Mouse (Mus musculus) intestine, embryonic 16.5 days (tissue): ENCODE data around the gene Larp6. TPM values are rescaled to one million over a fixed set of nuclear protein-coding genes. Genes with fewer than 3 reads are reported as not detected.

Source experiments
- ATAC-seq: fragments of 200-750 bp; cut with Nextera tagmentation; 2 replicates; pipeline ENCODE4 v1.8.0; 2017; ENCODE audit warnings: moderate TSS enrichment, moderate library complexity
- H3K27ac ChIP-seq: fragments of 300-500 bp; sonication (generic); 2 replicates; pipeline ENCODE4 v1.5.1; 2014; ENCODE audit warnings: mild to moderate bottlenecking, low read length
- H3K27me3 ChIP-seq: fragments of 300-500 bp; sonication (generic); replicated peaks from 2 replicates; pipeline ENCODE4 v1.6.1; 2014; ENCODE audit warnings: low read length, control low read depth, mixed read lengths; ENCODE audit not compliant: control insufficient read depth, insufficient read depth
- H3K36me3 ChIP-seq: fragments of 300-500 bp; sonication (generic); 2 replicates; pipeline ENCODE4 v1.6.1; 2014; ENCODE audit warnings: low read length, control low read depth; ENCODE audit not compliant: control insufficient read depth, insufficient read depth
- H3K4me1 ChIP-seq: fragments of 300-500 bp; sonication (generic); 2 replicates; pipeline ENCODE4 v1.6.1; 2014; ENCODE audit warnings: low read length, control low read depth, mixed read lengths; ENCODE audit not compliant: control insufficient read depth, insufficient read depth
- H3K4me2 ChIP-seq: fragments of 300-500 bp; sonication (generic); 2 replicates; pipeline ENCODE4 v1.6.1; 2014; ENCODE audit warnings: low read depth, low read length, control low read depth
- H3K4me3 ChIP-seq: fragments of 300-500 bp; sonication (generic); 2 replicates; pipeline ENCODE4 v1.5.1; 2014; ENCODE audit warnings: mild to moderate bottlenecking, low read length
- H3K9ac ChIP-seq: fragments of 300-500 bp; sonication (generic); 2 replicates; pipeline ENCODE4 v1.6.1; 2014; ENCODE audit warnings: low read depth, low read length
- H3K9me3 ChIP-seq: fragments of 300-500 bp; sonication (generic); 2 replicates; pipeline ENCODE4 v1.6.1; 2016; ENCODE audit warnings: low read length, control low read depth; ENCODE audit not compliant: control insufficient read depth
- WGBS: fragments of 180-500 bp; shearing (Covaris S2); extraction: QIAGEN DNeasy Blood & Tissue Kit; methylation state at CpG from one replicate; pipeline ENCODE4 v1.1.7; 2014; 5-methylcytosine and 5-hydroxymethylcytosine counted together
- polyA plus RNA-seq: library from polyadenylated mRNA; unstranded; fragments of >200 nt; fragmentation: Nextera tagmentation; extraction: Ambion mirVana; gene quantifications from 2 replicates; pipeline ENCODE4 v1.2.1, GENCODE M21; 2015

Gene Larp6
- polyA plus RNA-seq, 1 experiment from 2014 or later: 1.6 TPM

DNA sequence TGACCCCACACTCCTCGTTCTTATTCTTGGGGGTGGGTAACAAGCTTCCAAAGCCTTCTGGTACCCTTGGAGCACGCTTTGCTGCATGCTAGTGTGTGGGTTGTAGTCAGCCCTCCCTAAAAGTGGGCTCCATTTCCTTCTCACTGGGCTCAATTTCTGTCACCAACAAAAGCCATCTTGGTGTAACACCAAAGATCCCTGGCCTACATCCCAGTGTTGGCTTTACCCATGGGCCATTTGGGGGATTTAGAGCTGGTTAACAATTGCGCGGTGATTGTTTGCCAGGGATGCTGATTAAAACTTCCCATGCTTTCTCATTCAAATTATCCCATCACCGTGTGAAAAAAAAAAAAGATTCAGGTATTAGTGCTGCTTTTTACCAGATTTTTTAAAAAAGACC lies 26.3 kb downstream of the Larp6 start:
- Histone ChIP-seq H3K4me2 (no peak overlapping the region), H3K4me3 (no peak overlapping the region), H3K36me3 (no peaks in the 10 kb centered on the region), H3K9ac (no peak overlapping the region), H3K27ac (no peak overlapping the region), H3K9me3 (no peaks in the 10 kb centered on the region), H3K4me1 (peaks cover 7% of the 10 kb centered on the region; the same call in 1 of the 2 replicates), H3K27me3 (no peaks in the 10 kb centered on the region)
- WGBS: 90% methylated on average over 5 of the region's 5 CpGs
- no peak for ATAC-seq

DNA sequence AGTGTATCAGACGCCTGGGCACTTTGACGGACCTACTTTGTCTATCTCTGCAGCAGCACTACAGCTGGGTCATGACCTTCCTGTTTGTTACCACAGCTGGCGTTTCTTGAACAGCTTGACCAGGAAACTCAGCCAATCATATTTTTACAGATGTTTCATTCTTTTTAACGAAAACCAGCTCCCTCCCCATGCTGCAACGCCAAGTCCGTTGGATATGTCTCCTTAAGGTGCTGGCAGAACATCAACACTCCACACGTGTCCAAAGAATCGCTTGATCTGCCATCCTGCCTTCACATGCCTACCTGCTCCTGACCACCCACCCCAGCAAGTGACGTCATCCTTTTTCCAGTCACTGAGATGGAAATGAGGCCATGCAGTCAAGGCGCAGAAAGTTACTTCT lies 28.6 kb downstream of the Larp6 start:
- Histone ChIP-seq H3K4me3 (no peak overlapping the region), H3K9ac (no peak overlapping the region), H3K9me3 (no peaks in the 10 kb centered on the region), H3K36me3 (no peaks in the 10 kb centered on the region), H3K4me1 (peaks cover 7% of the 10 kb centered on the region; the same call in 1 of the 2 replicates), H3K27ac (no peak overlapping the region), H3K4me2 (no peak overlapping the region), H3K27me3 (no peaks in the 10 kb centered on the region)
- WGBS: 60% methylated on average over 10 of the region's 10 CpGs
- no peak for ATAC-seq

DNA sequence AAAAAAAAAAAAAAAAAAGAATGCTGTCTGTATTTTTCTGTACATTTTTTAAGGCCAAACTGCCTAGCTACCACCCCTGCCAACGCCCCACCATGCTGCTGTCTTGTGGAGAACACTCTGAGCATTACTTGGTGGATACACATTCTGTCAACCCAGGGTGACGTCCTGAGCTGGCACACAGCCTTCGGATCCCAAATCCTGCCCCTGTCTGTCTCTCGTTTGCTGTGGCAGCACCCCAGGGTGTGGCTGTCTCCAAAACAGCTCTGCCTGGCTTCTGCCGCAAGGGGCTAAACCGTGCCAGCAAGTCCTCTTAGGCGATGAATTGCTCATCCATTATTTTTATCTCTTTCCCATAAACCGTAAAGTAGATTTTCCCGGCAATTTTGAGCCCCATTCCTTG lies 29.7 kb downstream of the Larp6 start:
- H3K9ac ChIP-seq: no peak overlapping the region
- H3K27ac ChIP-seq: no peak overlapping the region
- ATAC-seq: no peak
- no peak overlapping the region for H3K4me3 ChIP-seq
- H3K4me1 ChIP-seq: peaks cover 10% of the 10 kb centered on the region; the same call in 1 of the 2 replicates
- no peaks in the 10 kb centered on the region for H3K9me3 ChIP-seq
- peak overlapping the region; percentile 32; the same call in 1 of the 2 replicates for H3K4me2 ChIP-seq
- H3K27me3 ChIP-seq: no peaks in the 10 kb centered on the region
- WGBS: 59% methylated on average over 9 of the region's 9 CpGs
- no peaks in the 10 kb centered on the region for H3K36me3 ChIP-seq

DNA sequence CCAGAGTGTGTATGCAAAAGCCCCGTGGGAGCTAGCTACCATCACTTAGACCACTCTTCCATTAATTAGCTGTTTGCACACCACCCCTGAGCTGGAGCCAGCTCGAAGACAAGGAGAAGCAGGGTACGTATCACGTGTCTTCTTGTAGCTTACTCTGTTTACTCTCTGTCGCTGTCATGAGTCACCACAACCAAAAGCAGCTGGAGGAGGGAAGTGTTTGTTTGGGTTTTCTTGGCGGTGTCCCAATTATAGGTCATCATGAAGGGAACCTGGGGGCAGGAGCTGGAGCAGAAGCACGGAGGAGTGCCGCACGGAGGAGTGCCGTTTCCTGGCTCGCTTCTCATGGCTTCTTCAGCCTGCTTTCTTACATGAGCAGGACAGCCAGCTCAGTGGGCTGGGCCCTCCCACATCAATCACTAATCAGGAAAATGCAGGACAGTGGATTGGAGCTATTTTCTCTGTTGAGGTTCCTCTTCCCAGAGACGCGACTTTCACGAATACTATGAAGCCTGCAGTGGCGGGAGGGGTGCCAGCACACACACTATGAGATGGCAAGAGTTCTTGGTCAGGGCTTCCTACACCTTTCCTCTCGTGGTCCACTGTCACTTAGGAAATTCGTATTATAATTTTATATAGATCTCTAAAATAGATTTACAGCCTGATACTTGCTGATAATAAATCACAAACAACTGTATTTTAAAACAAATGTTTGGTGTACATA lies 30.6 kb downstream of the Larp6 start:
- H3K9me3 ChIP-seq: no peaks in the 10 kb centered on the region
- H3K36me3 ChIP-seq: no peaks in the 10 kb centered on the region
- H3K27ac ChIP-seq: peak overlapping the region; percentile 26
- peak overlapping the region; percentile 14 for H3K4me3 ChIP-seq
- 31% methylated on average over 17 of the region's 17 CpGs for WGBS
- H3K27me3 ChIP-seq: no peaks in the 10 kb centered on the region
- peak; percentile 47 for ATAC-seq
- peak overlapping the region; percentile 32 for H3K4me2 ChIP-seq
- H3K4me1 ChIP-seq: peaks cover 14% of the 10 kb centered on the region; the same call in 1 of the 2 replicates
- H3K9ac ChIP-seq: no peak overlapping the region

DNA sequence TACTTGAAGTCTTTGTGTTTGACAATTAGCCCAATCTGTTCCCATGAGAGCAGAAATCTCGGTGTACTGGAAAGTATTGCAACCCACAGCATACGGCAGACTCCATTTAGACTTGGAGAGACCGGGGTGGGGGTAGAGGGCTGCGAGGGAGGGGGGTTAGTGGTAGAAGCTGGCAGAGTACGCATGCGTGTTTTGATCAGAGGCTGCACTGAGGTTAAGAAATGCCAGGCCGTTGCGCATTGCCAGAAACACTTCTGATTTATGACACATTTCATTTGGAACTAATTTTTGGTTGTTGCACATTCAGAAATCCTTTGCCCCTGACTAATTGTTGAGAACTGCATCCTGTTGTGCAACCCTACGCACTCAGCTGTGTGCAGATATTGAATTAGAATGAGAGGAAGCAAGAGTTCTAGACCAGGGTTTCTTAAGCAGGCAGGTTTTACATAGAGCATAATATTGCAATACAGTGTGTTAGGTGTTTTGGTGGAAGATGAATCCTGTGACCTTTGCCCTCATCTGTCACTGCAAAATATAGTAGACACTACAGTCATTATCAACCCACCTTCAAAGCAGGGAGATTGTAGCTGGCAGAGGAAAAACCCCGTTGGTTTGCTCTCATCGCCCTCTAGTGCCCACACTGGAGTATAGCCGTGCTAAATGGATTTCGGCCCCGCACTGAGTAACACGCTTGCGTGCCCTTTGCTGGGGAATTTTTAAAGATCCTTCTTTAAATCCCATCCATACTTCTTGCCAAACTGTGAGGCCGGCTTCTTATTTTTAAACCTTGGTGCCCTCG lies 31.6 kb downstream of the Larp6 start:
- Histone ChIP-seq H3K27ac (no peak overlapping the region), H3K4me2 (no peak overlapping the region), H3K9me3 (no peaks in the 10 kb centered on the region), H3K27me3 (no peaks in the 10 kb centered on the region), H3K4me1 (peaks cover 14% of the 10 kb centered on the region; the same call in 1 of the 2 replicates), H3K4me3 (no peak overlapping the region), H3K36me3 (no peaks in the 10 kb centered on the region), H3K9ac (no peak overlapping the region)
- no peak for ATAC-seq
- 44% methylated on average over 18 of the region's 18 CpGs for WGBS

DNA sequence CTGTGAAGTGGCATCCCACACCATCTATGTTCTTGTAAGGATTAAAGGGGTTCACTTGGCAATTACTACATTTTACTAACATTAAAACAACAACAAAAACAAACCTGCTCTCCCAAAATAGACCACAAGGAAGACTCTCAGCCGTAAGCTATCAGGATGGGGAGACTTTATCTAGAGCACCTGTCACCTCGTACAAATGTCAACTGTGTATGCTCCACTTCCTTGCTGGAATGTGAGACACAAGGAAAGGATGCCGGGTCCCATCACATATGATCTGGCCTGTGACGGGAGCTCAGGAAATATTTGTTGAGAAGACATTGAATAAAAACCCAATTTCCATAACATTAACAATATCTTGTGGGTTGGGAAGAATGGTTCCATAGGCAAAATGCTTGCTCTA lies 32.2 kb downstream of the Larp6 start:
- H3K36me3 ChIP-seq: no peaks in the 10 kb centered on the region
- H3K4me1 ChIP-seq: peaks cover 14% of the 10 kb centered on the region; the same call in 1 of the 2 replicates
- WGBS: 69% methylated on average over 4 of the region's 4 CpGs
- H3K27me3 ChIP-seq: no peaks in the 10 kb centered on the region
- H3K27ac ChIP-seq: no peak overlapping the region
- no peak overlapping the region for H3K4me2 ChIP-seq
- no peak overlapping the region for H3K9ac ChIP-seq
- no peak for ATAC-seq
- no peaks in the 10 kb centered on the region for H3K9me3 ChIP-seq
- no peak overlapping the region for H3K4me3 ChIP-seq

DNA sequence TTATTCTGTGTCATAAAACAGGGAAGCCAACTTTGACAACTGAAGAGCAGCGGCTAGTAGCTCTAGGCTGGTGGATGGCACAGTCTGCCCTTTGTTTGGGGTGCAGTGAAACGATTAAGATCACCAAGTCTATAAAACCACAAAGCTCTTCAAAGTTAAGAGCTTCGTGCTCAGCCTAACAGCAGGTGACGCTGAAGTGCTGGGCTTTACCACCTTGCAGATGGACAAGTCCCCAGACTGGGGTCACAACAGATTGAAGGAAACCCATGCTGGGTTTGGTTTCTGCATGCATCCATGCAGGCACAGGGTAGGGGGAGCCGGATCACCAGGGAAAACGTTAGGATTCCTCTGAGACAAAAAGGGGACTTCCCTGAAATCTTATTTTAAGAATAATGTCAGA lies 33.8 kb downstream of the Larp6 start:
- no peaks in the 10 kb centered on the region for H3K36me3 ChIP-seq
- no peak for ATAC-seq
- WGBS: 40% methylated on average over 6 of the region's 6 CpGs

DNA sequence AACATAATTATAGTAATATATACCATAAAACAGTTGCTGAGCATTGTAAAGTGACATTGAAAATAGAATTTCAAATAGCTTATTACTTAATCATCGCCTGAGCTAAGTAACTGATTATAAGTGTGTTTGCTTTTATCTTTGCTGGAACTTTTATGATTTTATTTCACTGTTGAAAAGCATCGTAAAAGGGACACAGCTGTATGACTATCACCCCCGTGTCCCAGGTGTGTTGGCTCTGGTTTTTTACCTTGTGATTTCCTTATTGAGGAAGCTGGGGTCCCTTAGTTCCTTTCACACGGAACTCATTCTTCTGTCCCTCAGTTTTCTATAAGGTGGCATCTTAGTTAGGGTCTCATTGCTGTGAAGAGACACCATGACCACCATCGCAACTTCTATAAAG lies 34.9 kb downstream of the Larp6 start:
- no peak overlapping the region for H3K9ac ChIP-seq
- peak overlapping the region; percentile 60 for H3K27ac ChIP-seq
- no peaks in the 10 kb centered on the region for H3K36me3 ChIP-seq
- H3K9me3 ChIP-seq: no peaks in the 10 kb centered on the region
- peak; percentile 57; the same call in 1 of the 2 replicates for ATAC-seq
- 61% methylated on average over 5 of the region's 5 CpGs for WGBS
- H3K4me2 ChIP-seq: no peak overlapping the region
- no peaks in the 10 kb centered on the region for H3K27me3 ChIP-seq
- H3K4me1 ChIP-seq: peaks cover 16% of the 10 kb centered on the region; the same call in 1 of the 2 replicates
- H3K4me3 ChIP-seq: no peak overlapping the region

More for the DNA sequence above, 33.8 kb downstream of the Larp6 start:
- no peak overlapping the region for H3K4me2 ChIP-seq
- no peaks in the 10 kb centered on the region for H3K9me3 ChIP-seq
- no peaks in the 10 kb centered on the region for H3K27me3 ChIP-seq
- no peak overlapping the region for H3K4me3 ChIP-seq
- H3K27ac ChIP-seq: no peak overlapping the region
- H3K4me1 ChIP-seq: peaks cover 14% of the 10 kb centered on the region; the same call in 1 of the 2 replicates
- no peak overlapping the region for H3K9ac ChIP-seq

DNA sequence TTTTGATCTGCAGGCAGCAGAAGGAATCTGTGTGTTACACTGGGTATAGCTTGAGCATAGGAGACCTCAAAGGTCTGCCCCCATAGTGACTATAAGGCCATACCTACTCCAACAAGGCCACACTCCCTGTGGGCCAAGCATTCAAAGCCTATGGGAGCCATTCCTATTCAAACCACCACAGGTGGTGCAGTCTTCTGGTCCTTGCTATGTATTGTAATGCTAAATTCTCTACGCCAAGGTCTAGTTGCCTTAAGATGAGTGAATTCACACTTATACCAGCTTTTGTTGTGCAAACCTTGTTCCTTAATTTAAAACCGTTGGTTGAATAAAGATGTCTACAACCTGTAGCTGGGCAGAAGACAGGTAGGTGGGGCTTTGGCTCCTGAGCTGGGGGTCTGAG lies 35.4 kb downstream of the Larp6 start:
- Histone ChIP-seq H3K4me2 (no peak overlapping the region), H3K4me3 (no peak overlapping the region), H3K9ac (no peak overlapping the region), H3K27ac (peak overlapping the region; percentile 60), H3K4me1 (peaks cover 13% of the 10 kb centered on the region; the same call in 1 of the 2 replicates), H3K27me3 (no peaks in the 10 kb centered on the region), H3K9me3 (no peaks in the 10 kb centered on the region), H3K36me3 (no peaks in the 10 kb centered on the region)
- WGBS: 83% methylated on average over 2 of the region's 2 CpGs
- ATAC-seq: no peak
